ENCODE assay signal across 8 mouse cellular contexts in genomic region chr6:50109201-50109756, GRCm38 (mm10). TPM values are rescaled to one million over a fixed set of nuclear protein-coding genes. Genes with fewer than 3 reads are reported as not detected.
DNase-seq lines count a peak whose midpoint lies in the region; ATAC-seq and TF ChIP-seq lines count a peak whose summit lies in the region.

No protein-coding gene starts in this region.

- WGBS in forebrain, embryonic 14.5 days, result 3% methylated on average over 15 of the region's 15 CpGs
- 14% methylated on average over 15 of the region's 15 CpGs for WGBS in liver, adult 2 months

- no peaks in the 10 kb centered on the region for H3K36me3 ChIP-seq in forebrain, embryonic 14.5 days (ENCODE audit: control insufficient read depth, insufficient read depth, low read length)
- no peaks in the 10 kb centered on the region for H3K36me3 ChIP-seq in liver, adult 2 months (ENCODE audit: control insufficient read depth, insufficient read depth, low read length)

- peaks cover 5% of the 10 kb centered on the region; the same call in 1 of the 2 replicates for H3K79me2 ChIP-seq in liver, adult 2 months (ENCODE audit: control insufficient read depth, insufficient read depth, low read length)

- H3K27me3 ChIP-seq in forebrain, embryonic 14.5 days (replicated peaks; ENCODE audit: control insufficient read depth, insufficient read depth, low read length), result no peaks in the 10 kb centered on the region
- H3K27me3 ChIP-seq in liver, adult 2 months (ENCODE audit: control insufficient read depth, insufficient read depth, low read length), result no peaks in the 10 kb centered on the region

- DNase-seq in layer of hippocampus, adult 2 months (ENCODE audit: low spot score in 2 of 2), result no peak
- no peak for DNase-seq in layer of hippocampus, postnatal 14 days (ENCODE audit: low spot score in 2 of 2)
- peak; percentile 26 for DNase-seq in adipocyte (ENCODE audit: low spot score)
- peak; percentile 49 for DNase-seq in forebrain, embryonic 14.5 days (ENCODE audit: low spot score)
- no peak for DNase-seq in liver, adult 2 months (ENCODE audit: extremely low read depth, low read depth, low spot score)
- peak; percentile 53 for DNase-seq in retina, embryonic 14.5 days (ENCODE audit: low spot score)
- no peak for DNase-seq in spleen, postnatal 36 days (ENCODE audit: low spot score in 2 of 2)
- no peak for DNase-seq in layer of hippocampus, adult 11-12 months (ENCODE audit: low spot score)

- TF ChIP-seq CTCF in layer of hippocampus, adult 2 months (conservative IDR thresholded peaks at IDR 0.05), result no peak
- TF ChIP-seq CTCF in liver, adult 2 months (IDR thresholded peaks at IDR 0.05; ENCODE audit: low read depth, low read length), result no peak

- H3K9ac ChIP-seq in forebrain, embryonic 14.5 days (ENCODE audit: low read length), result peak overlapping the region; percentile 90
- peak overlapping the region; percentile 78 for H3K9ac ChIP-seq in liver, adult 2 months (ENCODE audit: low read depth, low read length)

- peak overlapping the region; percentile 64 for H3K4me3 ChIP-seq in layer of hippocampus, adult 2 months
- peak overlapping the region; percentile 86 for H3K4me3 ChIP-seq in forebrain, embryonic 14.5 days (ENCODE audit: low read depth, low read length)
- peak overlapping the region; percentile 90 for H3K4me3 ChIP-seq in liver, adult 2 months (ENCODE audit: insufficient read depth, low read depth, low read length)

- no peaks in the 10 kb centered on the region for H3K9me3 ChIP-seq in forebrain, embryonic 14.5 days (replicated peaks; ENCODE audit: control insufficient read depth, low read length)

- H3K4me1 ChIP-seq in forebrain, embryonic 14.5 days (ENCODE audit: control insufficient read depth, insufficient read depth, low read length), result peaks cover 10% of the 10 kb centered on the region; the same call in 1 of the 2 replicates
- peaks cover 3% of the 10 kb centered on the region for H3K4me1 ChIP-seq in liver, adult 2 months (ENCODE audit: control insufficient read depth, insufficient read depth, low read length)

- H3K4me2 ChIP-seq in forebrain, embryonic 14.5 days (ENCODE audit: low read length), result peak overlapping the region; percentile 76

- peak; percentile 4; the same call in 1 of the 2 replicates for ATAC-seq in forebrain, embryonic 14.5 days

- no peak for TF ChIP-seq POLR2A in liver, adult 2 months (IDR thresholded peaks at IDR 0.05; ENCODE audit: extremely low read depth, insufficient read depth, low read length)

- H3K27ac ChIP-seq in layer of hippocampus, adult 2 months, result peak overlapping the region; percentile 89
- H3K27ac ChIP-seq in forebrain, embryonic 14.5 days (ENCODE audit: low read depth, low read length), result peak overlapping the region; percentile 86; the same call in 1 of the 2 replicates
- H3K27ac ChIP-seq in liver, adult 2 months (replicated peaks; ENCODE audit: insufficient read depth, low read depth, low read length), result peak overlapping the region; percentile 48; the same call in 1 of the 2 replicates

RNA-seq across cellular contexts. Expression of gene Mpp6, which starts 0.8 kb away (rescaled TPM):
- total RNA-seq in layer of hippocampus, adult 2 months (2021), result 100 to 1,000 TPM in 1 of 2 experiments, 10 to 100 TPM in 1; 95.9 to 109 TPM
- total RNA-seq in layer of hippocampus, postnatal 14 days (2021), result 100 to 1,000 TPM; 121 to 125 TPM
- polyA plus RNA-seq in forebrain, embryonic 14.5 days (2014; fragmentation: Nextera tagmentation; extraction: Ambion mirVana), result 61.2 and 68.9 TPM in 2 replicates
- 68.2 and 68.3 TPM in 2 replicates for total RNA-seq in liver, adult 2 months (2014; rRNA removed)
- polyA plus RNA-seq in liver, adult 2 months (2012; rRNA removed), result 17.2 and 17.9 TPM in 2 replicates

Comparison
In these comparisons a context has a peak if more than half of its experiments do, and no peak if none do; other contexts are left out.
1. DNase-seq: peak in adipocyte (single experiment), forebrain, embryonic 14.5 days (single experiment) and retina, embryonic 14.5 days (single experiment); none in layer of hippocampus, adult 2 months (0 of 2), layer of hippocampus, postnatal 14 days (0 of 2), liver, adult 2 months (single experiment), spleen, postnatal 36 days (0 of 2) and layer of hippocampus, adult 11-12 months (single experiment).
2. Peak in every context shown above with its lines, with median percentiles within 50 percentile points of each other: H3K27ac ChIP-seq and H3K4me3 ChIP-seq.